Mouse (Mus musculus) heart, embryonic 16.5 days (tissue): ENCODE measurements around the gene Zfp952. TPM values are rescaled to one million over a fixed set of nuclear protein-coding genes. Genes with fewer than 3 reads are reported as not detected.

Experiments used
- ATAC-seq: fragments of 200-750 bp; cut with Nextera tagmentation; replicated peaks from 2 replicates; pipeline ENCODE4 v1.8.0; 2017; ENCODE audit warnings: moderate number of reproducible peaks; ENCODE audit not compliant: insufficient read depth, low FRiP score; ENCODE audit errors: extremely low read depth
- H3K27ac ChIP-seq: fragments of 300-500 bp; sonication (generic); 2 replicates; pipeline ENCODE4 v1.5.1; 2014; ENCODE audit warnings: mild to moderate bottlenecking, low read length, control low read depth, moderate library complexity
- H3K27me3 ChIP-seq: fragments of 300-500 bp; sonication (generic); 2 replicates; pipeline ENCODE4 v1.6.1; 2014; ENCODE audit warnings: low read length, mixed read lengths; ENCODE audit not compliant: control insufficient read depth, insufficient read depth
- H3K36me3 ChIP-seq: fragments of 300-500 bp; sonication (generic); 2 replicates; pipeline ENCODE4 v1.6.1; 2014; ENCODE audit not compliant: control insufficient read depth, insufficient read depth
- H3K4me1 ChIP-seq: fragments of 300-500 bp; sonication (generic); 2 replicates; pipeline ENCODE4 v1.6.1; 2014; ENCODE audit warnings: low read length, mixed read lengths; ENCODE audit not compliant: control insufficient read depth, insufficient read depth
- H3K4me2 ChIP-seq: fragments of 300-500 bp; sonication (generic); 2 replicates; pipeline ENCODE4 v1.6.1; 2014; ENCODE audit warnings: low read depth, mild to moderate bottlenecking, control low read depth, low read length
- H3K4me3 ChIP-seq: fragments of 300-500 bp; sonication (generic); 2 replicates; pipeline ENCODE4 v1.5.1; 2014; ENCODE audit warnings: mild to moderate bottlenecking, control low read depth, low read length
- H3K9ac ChIP-seq: fragments of 300-500 bp; sonication (generic); 2 replicates; pipeline ENCODE4 v1.6.1; 2014; ENCODE audit warnings: low read length, control low read depth
- H3K9me3 ChIP-seq: fragments of 300-500 bp; sonication (generic); replicated peaks from 2 replicates; pipeline ENCODE4 v1.6.1; 2016; ENCODE audit warnings: low read length; ENCODE audit not compliant: control insufficient read depth
- WGBS: fragments of 180-500 bp; shearing (Covaris S2); extraction: QIAGEN DNeasy Blood & Tissue Kit; methylation state at CpG from one replicate; pipeline ENCODE4 v1.1.7; 2014; 5-methylcytosine and 5-hydroxymethylcytosine counted together
- polyA plus RNA-seq: library from polyadenylated mRNA; unstranded; fragments of >200 nt; fragmentation: Nextera tagmentation; extraction: Ambion mirVana; gene quantifications from 2 replicates; pipeline ENCODE4 v1.2.1, GENCODE M21; 2015

The Zfp952 gene
- polyA plus RNA-seq, result 7.9 and 8.2 TPM in 2 replicates

DNA sequence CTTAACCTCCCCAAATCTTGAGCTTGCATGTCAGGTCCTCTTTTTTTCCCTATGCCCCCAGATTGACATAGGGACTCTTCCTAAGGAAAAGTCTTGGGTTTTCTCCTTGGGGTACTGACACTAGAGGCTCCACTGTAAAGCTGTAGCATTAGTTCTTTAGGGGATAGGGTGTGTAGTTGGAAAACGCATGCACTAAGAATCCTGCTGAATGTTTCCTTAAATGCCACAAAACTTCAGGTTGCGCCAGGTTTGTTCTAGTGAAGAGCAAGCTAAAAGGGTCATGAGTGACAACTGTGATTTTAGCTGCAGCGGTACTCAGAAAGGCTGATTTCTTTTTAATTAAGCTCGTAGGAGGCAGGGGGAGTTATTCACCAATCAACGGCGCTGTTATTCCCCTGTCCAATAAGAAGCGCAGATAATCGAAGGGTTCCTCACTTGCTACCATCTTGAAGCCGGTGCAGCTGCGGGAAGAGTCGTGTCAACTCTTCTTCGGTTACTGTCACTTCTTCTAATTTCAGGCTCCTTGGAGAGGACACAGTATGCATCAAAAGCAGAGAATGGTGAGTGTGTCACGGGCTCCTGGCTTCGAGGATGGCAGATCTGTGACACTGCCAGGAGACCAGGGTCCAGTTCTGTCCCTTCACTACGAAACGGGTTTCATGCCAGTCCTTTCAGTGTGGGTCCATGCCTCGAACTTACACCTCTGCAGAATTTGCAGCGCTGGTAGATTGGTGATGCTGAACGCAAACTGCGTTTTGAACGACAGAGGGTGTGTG lies at the start of gene Zfp952:
Zfp952 (plus strand) TSS at position 431 of the 776 bp plus-strand sequence.
- H3K27me3 ChIP-seq, result no peaks in the 10 kb centered on the region
- H3K27ac ChIP-seq, result peak within 1 kb of the TSS; percentile 72
- no peaks in the 10 kb centered on the region for H3K9me3 ChIP-seq
- peak within 1 kb of the TSS; percentile 91 for H3K4me3 ChIP-seq
- H3K36me3 ChIP-seq, result peaks cover 8% of the 10 kb centered on the region
- H3K9ac ChIP-seq, result peak within 1 kb of the TSS; percentile 82
- peak; percentile 95 for ATAC-seq
- WGBS, result 1% methylated on average over 21 of the region's 21 CpGs
- peak within 1 kb of the TSS; percentile 75 for H3K4me2 ChIP-seq
- H3K4me1 ChIP-seq, result peaks cover 11% of the 10 kb centered on the region

DNA sequence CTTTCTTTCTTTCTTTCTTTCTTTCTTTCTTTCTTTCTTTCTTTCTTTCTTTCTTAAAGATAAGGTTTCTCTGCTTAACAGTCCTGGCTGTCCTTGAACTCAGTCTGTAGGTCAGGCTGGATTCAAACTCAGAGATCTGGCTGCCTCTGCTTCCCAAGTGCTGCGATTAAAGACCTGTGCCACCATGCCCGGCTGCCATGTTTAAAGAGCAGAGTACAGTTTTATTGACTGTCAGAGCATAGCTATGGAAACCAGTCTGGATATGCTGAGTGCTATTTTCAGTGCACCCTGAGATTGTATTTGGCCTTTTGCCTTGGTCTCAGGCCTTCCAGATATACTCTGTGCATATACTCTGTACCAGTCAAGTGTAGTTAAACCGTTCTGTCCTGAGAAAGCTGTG lies 49.3 kb upstream of the Zfp952 start:
- 90% methylated on average over 3 of the region's 3 CpGs for WGBS
- ATAC-seq, result no peak
- H3K4me3 ChIP-seq, result no peak overlapping the region

DNA sequence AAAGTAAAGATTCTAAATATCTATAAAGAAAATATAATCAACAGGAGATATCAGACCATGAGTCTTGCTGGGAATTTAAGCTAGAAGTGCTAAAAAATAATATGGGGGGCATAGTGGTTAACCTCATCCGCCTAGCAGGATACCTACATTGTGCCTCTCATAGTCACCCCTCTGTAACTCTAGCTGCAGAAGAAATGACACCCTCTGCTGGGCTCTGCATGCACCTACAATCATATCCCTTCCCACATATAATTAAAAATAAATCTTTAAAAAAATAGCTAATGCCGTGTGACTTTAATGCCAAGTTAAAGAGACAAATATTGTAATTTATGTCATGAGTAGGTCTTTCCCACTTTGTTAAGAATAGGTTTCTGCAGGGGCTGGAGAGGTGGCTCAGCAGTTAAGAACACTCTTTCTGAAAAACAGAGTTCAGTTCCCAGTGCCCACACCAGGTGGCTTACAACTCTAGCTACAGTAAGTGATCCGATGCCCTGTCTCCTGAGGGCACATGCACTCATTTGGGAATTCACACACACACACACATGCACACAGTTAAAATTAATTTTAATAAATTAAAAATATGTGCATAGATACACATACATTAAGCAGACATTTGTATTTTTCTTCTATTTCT lies 48.4 kb upstream of the Zfp952 start:
- no peak for ATAC-seq
- Histone ChIP-seq H3K27me3 (no peaks in the 10 kb centered on the region), H3K27ac (no peak overlapping the region), H3K4me1 (peaks cover 13% of the 10 kb centered on the region), H3K4me3 (no peak overlapping the region), H3K4me2 (no peak overlapping the region), H3K36me3 (no peaks in the 10 kb centered on the region), H3K9ac (no peak overlapping the region), H3K9me3 (no peaks in the 10 kb centered on the region)
- 64% methylated on average over 3 of the region's 3 CpGs for WGBS

More for the DNA sequence above, 49.3 kb upstream of the Zfp952 start:
- Histone ChIP-seq H3K9ac (no peak overlapping the region), H3K27ac (no peak overlapping the region), H3K9me3 (no peaks in the 10 kb centered on the region), H3K27me3 (no peaks in the 10 kb centered on the region), H3K36me3 (no peaks in the 10 kb centered on the region), H3K4me2 (no peak overlapping the region), H3K4me1 (peaks cover 13% of the 10 kb centered on the region)

DNA sequence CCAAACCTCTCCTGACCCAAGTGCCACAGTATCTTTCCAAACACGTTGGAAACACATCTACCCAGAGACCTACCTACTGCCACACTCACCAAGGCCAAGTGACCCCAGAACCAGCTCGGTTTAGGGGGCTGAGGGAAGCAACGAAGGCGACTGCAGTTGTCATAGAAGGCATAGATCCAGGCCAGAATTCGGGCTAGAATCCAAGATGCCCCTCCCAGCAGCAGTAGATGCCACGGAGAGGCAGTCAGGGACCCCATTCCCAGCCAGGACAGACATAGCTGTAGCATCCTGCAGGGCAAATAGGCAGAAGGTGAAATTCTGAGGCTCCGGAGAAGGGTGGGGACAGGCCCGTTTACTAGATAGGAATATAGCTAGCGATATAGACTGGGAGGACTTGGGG lies 46.2 kb upstream of the Zfp952 start:
- peak overlapping the region; percentile 72 for H3K4me3 ChIP-seq
- H3K4me1 ChIP-seq, result peaks cover 13% of the 10 kb centered on the region
- ATAC-seq, result 0 out of 2 replicates have a peak, but pooled peaks have one; percentile 3
- H3K27me3 ChIP-seq, result no peaks in the 10 kb centered on the region
- H3K9me3 ChIP-seq, result no peaks in the 10 kb centered on the region
- WGBS, result 47% methylated on average over 9 of the region's 9 CpGs
- H3K4me2 ChIP-seq, result peak overlapping the region; percentile 83
- peak overlapping the region; percentile 84 for H3K27ac ChIP-seq
- H3K9ac ChIP-seq, result peak overlapping the region; percentile 83
- no peaks in the 10 kb centered on the region for H3K36me3 ChIP-seq

DNA sequence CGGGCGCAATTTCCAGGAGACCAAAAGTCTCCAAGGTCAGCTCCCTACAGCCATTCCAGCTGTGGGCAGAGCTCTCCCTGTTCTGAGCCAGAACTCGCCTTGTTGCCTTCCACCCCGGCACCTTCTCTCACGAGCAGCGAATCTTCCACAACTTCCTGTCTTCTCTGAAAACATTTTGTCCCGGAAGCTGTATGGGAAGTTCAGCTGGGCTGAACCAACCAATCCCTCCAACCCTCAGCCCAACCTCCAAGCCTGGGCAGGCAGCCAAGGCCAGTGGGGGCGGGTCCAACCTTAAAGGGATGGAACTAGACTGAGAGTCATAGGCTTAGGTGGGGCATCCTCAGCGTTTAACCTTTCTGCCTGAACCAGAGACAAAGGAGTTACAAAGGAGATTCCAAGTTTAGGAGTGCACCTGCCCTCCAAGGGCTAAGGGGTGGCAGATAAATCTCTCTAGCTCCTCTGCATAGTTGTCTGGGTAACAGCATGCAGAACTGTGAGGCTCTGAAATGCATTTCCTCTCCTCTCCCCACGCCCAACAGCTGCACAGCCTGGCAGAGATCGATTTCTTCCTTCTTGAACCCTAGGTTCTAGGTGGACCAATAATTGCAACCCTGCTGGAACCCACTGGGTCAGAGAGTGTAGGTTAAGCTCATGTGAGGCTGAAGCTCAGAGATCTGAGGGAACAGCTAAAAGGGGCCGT lies 45.6 kb upstream of the Zfp952 start, which contains the start of gene Cyp4f13:
Cyp4f13 (minus strand) TSS at position 188 of the 700 bp plus-strand sequence.
- peak within 1 kb of the TSS; percentile 83 for H3K4me2 ChIP-seq
- WGBS, result 11% methylated on average over 12 of the region's 12 CpGs
- no peaks in the 10 kb centered on the region for H3K27me3 ChIP-seq
- peak within 1 kb of the TSS; percentile 72 for H3K4me3 ChIP-seq
- peak within 1 kb of the TSS; percentile 84 for H3K27ac ChIP-seq
- peaks cover 13% of the 10 kb centered on the region for H3K4me1 ChIP-seq
- peak; percentile 97 for ATAC-seq
- peak within 1 kb of the TSS; percentile 83 for H3K9ac ChIP-seq
- no peaks in the 10 kb centered on the region for H3K36me3 ChIP-seq
- no peaks in the 10 kb centered on the region for H3K9me3 ChIP-seq

DNA sequence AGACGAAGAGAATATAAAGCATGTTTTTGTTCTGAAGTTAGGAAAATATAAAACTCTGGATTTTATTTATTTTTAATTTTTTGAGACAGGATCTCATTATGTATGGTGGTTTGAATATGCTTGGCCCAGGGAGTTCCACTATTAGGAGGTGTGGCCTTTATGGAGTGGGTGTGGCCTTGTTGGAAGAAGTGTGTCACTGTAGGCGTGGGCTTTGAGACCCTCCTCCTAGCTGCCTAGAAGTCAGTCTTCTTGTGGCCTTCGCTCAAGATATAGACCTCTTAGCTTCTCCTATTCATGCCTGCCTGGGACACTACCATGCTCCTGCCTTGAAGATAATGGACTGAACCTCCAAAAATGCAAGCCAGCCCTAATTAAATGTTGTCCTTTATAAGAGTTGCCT lies 42.8 kb upstream of the Zfp952 start:
- ATAC-seq, result no peak
- 90% methylated on average over 3 of the region's 3 CpGs for WGBS
- H3K27me3 ChIP-seq, result no peaks in the 10 kb centered on the region

DNA sequence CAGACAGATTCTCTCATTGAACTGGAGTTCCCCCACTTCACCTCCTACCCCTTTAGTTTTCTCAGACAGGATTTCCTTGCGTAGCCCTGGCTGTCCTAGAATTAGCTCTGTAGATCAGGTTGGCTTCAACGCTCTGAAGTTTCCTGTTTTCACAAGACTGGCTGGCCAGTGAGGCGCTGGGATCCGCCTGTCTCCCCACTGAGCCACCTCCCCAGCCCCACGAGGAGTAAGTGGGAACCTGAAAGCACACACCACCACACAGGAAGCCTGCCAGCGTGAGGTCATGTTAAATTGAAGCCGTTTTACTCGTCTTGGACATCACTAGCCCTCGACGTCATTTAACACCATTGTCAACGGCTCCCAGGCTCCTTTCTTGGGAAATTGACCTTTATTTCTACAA lies 41.9 kb upstream of the Zfp952 start:
- Histone ChIP-seq H3K27me3 (no peaks in the 10 kb centered on the region), H3K36me3 (no peaks in the 10 kb centered on the region), H3K4me1 (peaks cover 13% of the 10 kb centered on the region), H3K4me3 (no peak overlapping the region), H3K9me3 (no peaks in the 10 kb centered on the region), H3K27ac (no peak overlapping the region), H3K4me2 (no peak overlapping the region), H3K9ac (no peak overlapping the region)
- 73% methylated on average over 11 of the region's 11 CpGs for WGBS
- ATAC-seq, result no peak

More for the DNA sequence above, 42.8 kb upstream of the Zfp952 start:
- Histone ChIP-seq H3K9ac (no peak overlapping the region), H3K4me1 (peaks cover 13% of the 10 kb centered on the region), H3K4me3 (no peak overlapping the region), H3K27ac (no peak overlapping the region), H3K36me3 (no peaks in the 10 kb centered on the region), H3K4me2 (no peak overlapping the region), H3K9me3 (no peaks in the 10 kb centered on the region)

DNA sequence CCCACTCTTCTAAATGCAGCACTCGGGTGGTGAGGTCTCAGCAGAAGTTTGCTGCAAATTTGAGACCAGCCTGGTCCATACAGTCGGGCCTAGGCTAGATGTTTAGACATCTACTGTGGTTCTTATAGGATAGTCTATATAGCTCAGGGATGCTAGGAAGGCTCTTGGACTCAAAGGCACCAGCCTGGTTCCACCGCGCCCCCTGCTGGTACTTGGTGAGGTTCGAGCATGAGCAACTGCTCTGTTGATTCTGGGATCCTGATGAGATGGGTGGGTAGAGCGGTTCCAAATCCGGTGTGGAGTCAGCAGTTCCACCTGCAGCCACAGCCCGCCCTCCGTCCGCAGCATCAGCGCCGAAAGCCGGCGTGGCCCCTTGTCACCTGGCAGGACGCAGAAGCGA lies 41.5 kb upstream of the Zfp952 start:
- Histone ChIP-seq H3K27me3 (no peaks in the 10 kb centered on the region), H3K4me3 (no peak overlapping the region), H3K4me1 (peaks cover 11% of the 10 kb centered on the region), H3K4me2 (no peak overlapping the region), H3K27ac (no peak overlapping the region), H3K9ac (no peak overlapping the region), H3K36me3 (no peaks in the 10 kb centered on the region), H3K9me3 (no peaks in the 10 kb centered on the region)
- no peak for ATAC-seq
- whole genome bisulfite sequencing, result 22% methylated on average over 16 of the region's 16 CpGs
